Mouse (Mus musculus) cerebellum, adult 9-11 months (tissue): ENCODE measurements around the gene Peg3.
A peak's percentile ranks its signal among the peaks of the same experiment; 100 is the strongest.
"Not testable (repeated sequence)": the region's sequence is repeated elsewhere in the genome, so short reads cannot be mapped to it uniquely, and the experiment has no call there.

Experiments used
- DNase-seq: peaks from one replicate; pipeline ENCODE4 v3.0.0; 2022

Gene Peg3

GRCm38 (mm10) chr7:6730241-6730640 lies at the start of gene Peg3, which contains the start of gene Usp29:
Gene Peg3 (minus strand): TSS chr7:6730431.
Gene Usp29 (plus strand): TSS chr7:6730578.
- DNase-seq, result peak; percentile 97

- DNase-seq, result no peak
Measured at GRCm38 (mm10) chr7:6779172-6779571, 48.9 kb upstream of the Peg3 start.

- DNase-seq, result no peak
Measured at GRCm38 (mm10) chr7:6777689-6778088, 47.5 kb upstream of the Peg3 start.

- no peak for DNase-seq
Measured at GRCm38 (mm10) chr7:6777107-6777506, 46.9 kb upstream of the Peg3 start.

- DNase-seq, result peak; percentile 51
Measured at GRCm38 (mm10) chr7:6776314-6777059, 46.3 kb upstream of the Peg3 start.

GRCm38 (mm10) chr7:6773865-6774413 lies 43.7 kb upstream of the Peg3 start:
- not testable (repeated sequence) for DNase-seq

GRCm38 (mm10) chr7:6770286-6770685 lies 40.1 kb upstream of the Peg3 start:
- DNase-seq, result no peak

- DNase-seq, result no peak
Measured at GRCm38 (mm10) chr7:6765240-6765639, 35.0 kb upstream of the Peg3 start.

GRCm38 (mm10) chr7:6760170-6760569 lies 29.9 kb upstream of the Peg3 start:
- DNase-seq, result no peak

- no peak for DNase-seq
Measured at GRCm38 (mm10) chr7:6759698-6760097, 29.5 kb upstream of the Peg3 start.

GRCm38 (mm10) chr7:6756777-6757291 lies 26.6 kb upstream of the Peg3 start:
- no peak for DNase-seq

- no peak for DNase-seq
Measured at GRCm38 (mm10) chr7:6753440-6753839, 23.2 kb upstream of the Peg3 start.

GRCm38 (mm10) chr7:6749196-6749595 lies 19.0 kb upstream of the Peg3 start:
- DNase-seq, result no peak

GRCm38 (mm10) chr7:6744281-6744904 lies 14.2 kb upstream of the Peg3 start:
- DNase-seq, result no peak

- DNase-seq, result no peak
Measured at GRCm38 (mm10) chr7:6736060-6736459, 5.8 kb upstream of the Peg3 start.

GRCm38 (mm10) chr7:6731930-6732329 lies 1.7 kb upstream of the Peg3 start:
- no peak for DNase-seq

GRCm38 (mm10) chr7:6731373-6731772 lies 1.1 kb upstream of the Peg3 start:
- no peak for DNase-seq

GRCm38 (mm10) chr7:6730801-6731200 lies 570 bp upstream of the Peg3 start:
- DNase-seq, result peak; percentile 57

- DNase-seq, result peak; percentile 98
Measured at GRCm38 (mm10) chr7:6729061-6729817, 992 bp downstream of the Peg3 start.

- DNase-seq, result peak; percentile 99
Measured at GRCm38 (mm10) chr7:6728263-6728931, 1.8 kb downstream of the Peg3 start.

- peak; percentile 97 for DNase-seq
Measured at GRCm38 (mm10) chr7:6727351-6728121, 2.7 kb downstream of the Peg3 start.

- DNase-seq, result no peak
Measured at GRCm38 (mm10) chr7:6709396-6709795, 20.8 kb downstream of the Peg3 start.
